Mouse (Mus musculus): ENCODE results near the gene Smyd3.

Smyd3 gene

GRCm38 (mm10) chr1:179385691-179386090 is 132.2 kb downstream of the Smyd3 start:
- DNase-seq (ENCODE audit: low read depth, low spot score), result no peak

GRCm38 (mm10) chr1:179384296-179384695 is 133.5 kb downstream of the Smyd3 start:
- DNase-seq (ENCODE audit: low read depth, low spot score), result no peak

- no peak for DNase-seq (ENCODE audit: low read depth, low spot score)
Observed at GRCm38 (mm10) chr1:179378102-179378501, 139.7 kb downstream of the Smyd3 start.

- no peak for DNase-seq (ENCODE audit: low read depth, low spot score)
Observed at GRCm38 (mm10) chr1:179374987-179375386, 142.9 kb downstream of the Smyd3 start.

GRCm38 (mm10) chr1:179373911-179374310 is 143.9 kb downstream of the Smyd3 start:
- DNase-seq (ENCODE audit: low read depth, low spot score), result no peak

- DNase-seq (ENCODE audit: low read depth, low spot score), result no peak
Observed at GRCm38 (mm10) chr1:179371191-179371590, 146.7 kb downstream of the Smyd3 start.

- DNase-seq (ENCODE audit: low read depth, low spot score), result no peak
Observed at GRCm38 (mm10) chr1:179368426-179369010, 149.3 kb downstream of the Smyd3 start.

- no peak for DNase-seq (ENCODE audit: low read depth, low spot score)
Observed at GRCm38 (mm10) chr1:179361481-179362466, 156.1 kb downstream of the Smyd3 start.

GRCm38 (mm10) chr1:179357111-179357510 is 160.7 kb downstream of the Smyd3 start:
- no peak for DNase-seq (ENCODE audit: low read depth, low spot score)

- no peak for DNase-seq (ENCODE audit: low read depth, low spot score)
Observed at GRCm38 (mm10) chr1:179354250-179354649, 163.6 kb downstream of the Smyd3 start.

GRCm38 (mm10) chr1:179345318-179345925 is 172.4 kb downstream of the Smyd3 start:
- no peak for DNase-seq (ENCODE audit: low read depth, low spot score)

GRCm38 (mm10) chr1:179343426-179343825 is 174.4 kb downstream of the Smyd3 start:
- no peak for DNase-seq (ENCODE audit: low read depth, low spot score)

GRCm38 (mm10) chr1:179341589-179341988 is 176.3 kb downstream of the Smyd3 start:
- no peak for DNase-seq (ENCODE audit: low read depth, low spot score)

GRCm38 (mm10) chr1:179339066-179339465 is 178.8 kb downstream of the Smyd3 start:
- no peak for DNase-seq (ENCODE audit: low read depth, low spot score)

- DNase-seq (ENCODE audit: low read depth, low spot score), result no peak
Observed at GRCm38 (mm10) chr1:179337529-179337928, 180.3 kb downstream of the Smyd3 start.

GRCm38 (mm10) chr1:179326965-179327308 is 190.9 kb downstream of the Smyd3 start:
- DNase-seq (ENCODE audit: low read depth, low spot score), result no peak

- DNase-seq (ENCODE audit: low read depth, low spot score), result peak; percentile 8
Observed at GRCm38 (mm10) chr1:179326262-179326964, 191.4 kb downstream of the Smyd3 start.

- peak; percentile 55 for DNase-seq (ENCODE audit: low read depth, low spot score)
Observed at GRCm38 (mm10) chr1:179324271-179324670, 193.6 kb downstream of the Smyd3 start.

GRCm38 (mm10) chr1:179313618-179314017 is 204.2 kb downstream of the Smyd3 start:
- DNase-seq (ENCODE audit: low read depth, low spot score), result peak; percentile 10

GRCm38 (mm10) chr1:179309487-179309886 is 208.4 kb downstream of the Smyd3 start:
- DNase-seq (ENCODE audit: low read depth, low spot score), result no peak

GRCm38 (mm10) chr1:179302446-179303230 is 215.2 kb downstream of the Smyd3 start:
- peak; percentile 7 for DNase-seq (ENCODE audit: low read depth, low spot score)
